Mouse (Mus musculus) lung, postnatal 14 days (tissue): ENCODE measurements around the gene Gm7903.
"Not testable (repeated sequence)": the region's sequence is repeated elsewhere in the genome, so short reads cannot be mapped to it uniquely, and the experiment has no call there.

ENCODE experiments used
- DNase-seq: peaks from one replicate; pipeline ENCODE4 v3.0.0; 2021

Gene Gm7903

DNA sequence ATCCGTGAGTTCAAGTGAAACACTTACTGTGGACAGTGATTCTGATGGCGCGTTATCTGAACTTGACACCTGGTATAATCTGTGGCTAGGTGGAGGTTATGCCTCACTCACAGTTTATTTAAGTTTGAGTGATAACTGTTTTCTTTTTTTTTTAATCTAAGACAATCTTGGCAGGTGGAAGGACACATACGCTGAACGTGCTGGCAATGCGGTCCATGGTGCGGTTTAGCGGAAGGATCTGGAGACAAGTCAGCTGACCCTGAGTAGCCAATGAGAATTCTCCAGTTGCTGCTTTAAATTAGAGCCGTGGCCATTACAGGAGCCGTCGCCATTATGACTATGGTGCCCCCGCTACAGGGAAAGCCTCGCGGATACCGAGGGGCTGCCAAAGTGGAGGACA, at the start of gene Gm7903:
Gene Gm7903, plus strand, starts transcription at position 301 of the 400 bp plus-strand sequence.
- DNase-seq: not testable (repeated sequence)

GRCm38 (mm10) chrX:135403578-135403977, 30.1 kb upstream of the Gm7903 start:
- DNase-seq: not testable (repeated sequence)

DNA sequence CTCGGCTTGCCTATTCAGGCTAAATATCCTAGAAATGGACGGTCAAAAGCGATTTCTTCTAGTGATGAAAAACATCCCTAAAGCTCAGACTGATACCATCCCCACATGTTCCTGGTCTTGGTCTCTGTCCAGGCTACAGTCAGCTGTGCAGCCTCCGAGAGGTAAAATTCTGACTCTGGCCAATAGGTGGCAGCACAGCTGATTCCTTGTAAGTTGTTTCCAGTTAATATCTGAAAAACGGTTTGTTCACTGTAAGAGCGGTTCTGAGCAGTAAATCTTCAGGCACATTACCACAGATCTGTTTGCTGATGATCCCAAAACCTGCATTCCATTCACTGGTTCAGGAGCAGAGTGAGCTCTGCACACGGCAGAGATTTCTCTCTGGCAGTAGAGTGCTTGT, 12.4 kb upstream of the Gm7903 start:
- DNase-seq: not testable (repeated sequence)

GRCm38 (mm10) chrX:135421824-135422223, 11.8 kb upstream of the Gm7903 start:
- DNase-seq: not testable (repeated sequence)

DNA sequence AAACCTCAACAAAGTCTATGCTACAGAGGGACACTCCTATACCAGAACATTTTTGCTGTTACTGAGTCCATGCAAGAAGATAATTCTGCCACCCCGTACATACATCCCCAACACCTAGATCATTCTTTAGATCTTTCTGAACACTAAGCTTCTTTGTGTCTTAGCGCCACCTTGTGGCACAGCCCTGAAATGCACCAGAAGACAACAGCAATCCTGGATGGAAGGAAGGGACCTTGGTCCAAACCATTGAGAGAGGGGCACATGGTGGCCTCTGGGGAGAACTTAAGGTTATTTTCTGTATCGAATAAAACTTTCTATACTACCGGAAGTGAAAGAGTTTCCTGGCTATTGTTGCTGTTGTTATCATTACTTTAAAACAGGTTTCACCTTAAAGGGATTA, 11.2 kb upstream of the Gm7903 start:
- not testable (repeated sequence) for DNase-seq

DNA sequence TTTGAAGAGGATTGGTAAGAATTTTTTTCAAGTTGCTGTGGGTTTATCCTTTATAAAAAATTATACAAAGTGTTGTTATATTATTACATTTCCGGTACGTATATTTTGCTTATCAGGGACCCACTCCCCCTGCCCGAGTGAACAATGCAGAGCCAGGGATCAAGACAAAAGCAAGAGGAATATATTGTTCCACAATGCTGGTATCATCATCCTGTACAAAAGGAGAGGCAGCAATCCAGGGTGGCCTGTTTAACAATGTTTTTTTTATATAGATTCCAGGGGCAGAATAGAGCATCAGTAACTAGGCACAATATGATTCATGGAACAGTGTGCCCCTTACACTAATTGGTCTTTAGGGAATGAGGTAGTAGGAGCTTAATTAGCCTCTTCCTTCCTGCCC, 30.5 kb downstream of the Gm7903 start:
- DNase-seq: not testable (repeated sequence)

DNA sequence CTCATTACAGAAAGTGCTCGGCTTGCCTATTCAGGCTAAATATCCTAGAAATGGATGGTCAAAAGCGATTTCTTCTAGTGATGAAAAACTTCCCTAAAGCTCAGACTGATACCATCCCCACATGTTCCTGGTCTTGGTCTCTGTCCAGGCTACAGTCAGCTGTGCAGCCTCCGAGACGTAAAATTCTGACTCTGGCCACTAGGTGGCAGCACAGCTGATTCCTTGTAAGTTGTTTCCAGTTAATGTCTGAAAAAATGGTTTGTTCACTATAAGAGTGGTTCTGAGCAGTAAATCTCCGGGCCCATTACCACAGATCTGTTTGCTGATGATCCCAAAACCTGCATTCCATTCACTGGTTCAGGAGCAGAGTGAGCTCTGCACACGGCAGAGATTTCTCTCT, 48.3 kb downstream of the Gm7903 start:
- not testable (repeated sequence) for DNase-seq

DNA sequence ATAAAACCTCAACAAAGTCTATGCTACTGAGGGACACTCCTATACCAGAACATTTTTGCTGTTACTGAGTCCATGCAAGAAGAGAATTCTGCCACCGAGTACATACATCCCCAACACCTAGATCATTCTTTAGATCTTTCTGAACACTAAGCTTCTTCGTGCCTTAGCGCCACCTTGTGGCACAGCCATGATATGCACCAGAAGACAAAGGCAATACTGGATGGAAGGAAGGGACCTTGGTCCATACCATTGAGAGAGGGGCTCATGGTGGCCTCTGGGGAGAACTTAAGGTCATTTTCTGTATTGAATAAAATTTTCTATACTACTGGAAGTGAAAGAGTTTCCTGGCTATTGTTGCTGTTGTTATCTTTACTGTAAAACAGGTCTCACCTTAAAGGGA, 49.5 kb downstream of the Gm7903 start:
- DNase-seq: not testable (repeated sequence)
